Comparison of ENCODE assay signal across 8 mouse cellular contexts in the genomic region with DNA sequence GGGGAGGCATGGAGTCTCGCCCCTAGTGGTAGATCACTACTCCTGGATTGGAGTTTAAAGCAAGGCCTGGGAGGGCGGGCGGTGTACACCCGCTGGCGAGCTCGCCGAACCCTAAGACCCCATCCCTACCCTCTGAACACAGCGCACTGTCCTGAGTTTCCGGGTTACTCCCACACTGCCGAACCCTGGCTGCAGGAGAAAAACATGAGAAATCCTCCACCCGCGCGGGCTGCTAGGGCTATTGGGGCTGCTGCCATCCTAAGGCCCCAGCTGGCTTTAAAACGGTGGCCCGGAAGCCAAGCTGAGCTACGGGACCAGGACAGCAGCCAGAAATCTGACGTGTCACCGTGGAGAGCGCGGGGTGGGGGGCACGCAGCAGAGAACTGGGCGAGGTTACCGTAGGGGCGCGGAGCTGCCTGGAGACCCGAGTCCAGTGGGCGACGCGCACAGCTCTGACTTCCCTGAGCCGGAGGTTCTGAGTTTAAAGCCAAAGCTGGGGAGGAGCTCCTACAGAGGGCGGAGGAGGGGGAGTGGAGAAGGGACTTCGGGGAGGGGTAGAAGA. TPM values are rescaled to one million over a fixed set of nuclear protein-coding genes. Genes with fewer than 3 reads are reported as not detected.
DNase-seq lines count a peak whose midpoint lies in the region; ATAC-seq and TF ChIP-seq lines count a peak whose summit lies in the region.

A gene (minus strand): TSS at position 546 of the 562 bp plus-strand sequence.

- peak; percentile 25 for TF ChIP-seq CTCF in cerebellum, adult 2 months (IDR thresholded peaks at IDR 0.05; ENCODE audit: borderline replicate concordance, insufficient read depth, low read depth, low read length)

- H3K27me3 ChIP-seq in cerebellum, adult 2 months (ENCODE audit: control insufficient read depth, insufficient read depth, low read length): no peaks in the 10 kb centered on the region
- no peaks in the 10 kb centered on the region for H3K27me3 ChIP-seq in liver, embryonic 16.5 days (ENCODE audit: control insufficient read depth, insufficient read depth, low read depth, low read length)
- no peaks in the 10 kb centered on the region for H3K27me3 ChIP-seq in neural tube, embryonic 11.5 days (ENCODE audit: control insufficient read depth, insufficient read depth, low read length)

- peak; percentile 75 for ATAC-seq in liver, embryonic 16.5 days (ENCODE audit: low read depth)
- peak; percentile 88 for ATAC-seq in neural tube, embryonic 11.5 days (ENCODE audit: insufficient read depth, low FRiP score, low TSS enrichment)

- intact Hi-C loops in heart, postnatal 25 days (cut with DNase I): no loop called here

- H3K9me3 ChIP-seq in ES-E14 (ENCODE audit: control insufficient read depth, insufficient read depth, low read depth, low read length): no peaks in the 10 kb centered on the region
- H3K9me3 ChIP-seq in liver, embryonic 16.5 days (replicated peaks; ENCODE audit: control insufficient read depth, low read length): no peaks in the 10 kb centered on the region
- no peaks in the 10 kb centered on the region for H3K9me3 ChIP-seq in neural tube, embryonic 11.5 days (ENCODE audit: control insufficient read depth, low read length)

- peak; percentile 33 for DNase-seq in ES-E14 (ENCODE audit: low read depth, low spot score)
- DNase-seq in cerebellum, adult 2 months: peak; percentile 82 to 87
- DNase-seq in forelimb bud, embryonic 11.5 days (ENCODE audit: low read depth, low spot score): peak; percentile 43
- DNase-seq in heart, postnatal 25 days (ENCODE audit: low spot score): peak; percentile 67
- DNase-seq in large intestine, adult 2 months (ENCODE audit: low read depth, low spot score): no peak
- peak; percentile 73 for DNase-seq in neural tube, embryonic 11.5 days (ENCODE audit: low spot score)
- peak; percentile 53 for DNase-seq in testis, postnatal 14 days (ENCODE audit: low spot score)

- H3K4me1 ChIP-seq in ES-E14 (ENCODE audit: control insufficient read depth in 2 of 2, insufficient read depth in 2 of 2, low read length in 2 of 2, poor library complexity in 1 of 2): no peaks in the 10 kb centered on the region
- H3K4me1 ChIP-seq in cerebellum, adult 2 months (ENCODE audit: control insufficient read depth, insufficient read depth, low read length): peaks cover 5% of the 10 kb centered on the region; the same call in 1 of the 2 replicates
- peaks cover 9% of the 10 kb centered on the region for H3K4me1 ChIP-seq in liver, embryonic 16.5 days (ENCODE audit: control insufficient read depth, low read depth, low read length)
- H3K4me1 ChIP-seq in neural tube, embryonic 11.5 days (ENCODE audit: control insufficient read depth, insufficient read depth, low read length): no peaks in the 10 kb centered on the region

- H3K27ac ChIP-seq in ES-E14 (ENCODE audit: insufficient read depth, low read depth, low read length, poor library complexity, severe bottlenecking): no peak within 1 kb of the TSS
- peak within 1 kb of the TSS; percentile 89 for H3K27ac ChIP-seq in cerebellum, adult 2 months (ENCODE audit: insufficient read depth, low read length)
- H3K27ac ChIP-seq in liver, embryonic 16.5 days (ENCODE audit: low read length): peak within 1 kb of the TSS; percentile 65
- H3K27ac ChIP-seq in neural tube, embryonic 11.5 days (ENCODE audit: low read depth, low read length): no peak within 1 kb of the TSS

- peak within 1 kb of the TSS; percentile 70 for H3K4me2 ChIP-seq in liver, embryonic 16.5 days (ENCODE audit: low read depth, low read length)
- peak within 1 kb of the TSS; percentile 85 for H3K4me2 ChIP-seq in neural tube, embryonic 11.5 days (ENCODE audit: low read depth)

- in situ Hi-C loops in ES-E14 (cut with MboI; ENCODE audit: low sequenced_read_pairs in 2 of 2, unreplicated experiment in 2 of 2): no loop called here

- peak within 1 kb of the TSS; percentile 60 for H3K9ac ChIP-seq in ES-E14 (ENCODE audit: insufficient read depth, low read depth, low read length, poor library complexity, severe bottlenecking)
- H3K9ac ChIP-seq in liver, embryonic 16.5 days (ENCODE audit: low read depth, low read length): peak within 1 kb of the TSS; percentile 62
- H3K9ac ChIP-seq in neural tube, embryonic 11.5 days (ENCODE audit: low read length): peak within 1 kb of the TSS; percentile 75

- WGBS in cerebellum, adult 2 months: under 1% methylated on average over 32 of the region's 32 CpGs
- under 1% methylated on average over 32 of the region's 32 CpGs for WGBS in large intestine, adult 2 months
- WGBS in liver, embryonic 16.5 days (ENCODE audit: insufficient replicate concordance): under 1% methylated on average over 32 of the region's 32 CpGs
- WGBS in neural tube, embryonic 11.5 days: 0% methylated on average over 32 of the region's 32 CpGs

- peak within 1 kb of the TSS; percentile 63 to 71 for H3K4me3 ChIP-seq in ES-E14 (ENCODE audit: insufficient read depth in 1 of 2, low read depth in 1 of 2, low read length in 2 of 2, poor library complexity in 1 of 2, severe bottlenecking in 1 of 2)
- peak within 1 kb of the TSS; percentile 98 for H3K4me3 ChIP-seq in cerebellum, adult 2 months (replicated peaks; ENCODE audit: insufficient read depth, low read depth, low read length)
- peak within 1 kb of the TSS; percentile 58 for H3K4me3 ChIP-seq in liver, embryonic 16.5 days (ENCODE audit: low read depth, low read length)
- peak within 1 kb of the TSS; percentile 57 for H3K4me3 ChIP-seq in neural tube, embryonic 11.5 days (ENCODE audit: low read depth, low read length)

- no peaks in the 10 kb centered on the region for H3K36me3 ChIP-seq in ES-E14 (ENCODE audit: control insufficient read depth, insufficient read depth, low read length, poor library complexity, severe bottlenecking)
- H3K36me3 ChIP-seq in liver, embryonic 16.5 days (ENCODE audit: control insufficient read depth, insufficient read depth): no peaks in the 10 kb centered on the region
- no peaks in the 10 kb centered on the region for H3K36me3 ChIP-seq in neural tube, embryonic 11.5 days (ENCODE audit: control insufficient read depth, insufficient read depth, low read length)

- peak; percentile 44; the same call in 1 of the 2 replicates for TF ChIP-seq POLR2A in cerebellum, adult 2 months (IDR thresholded peaks at IDR 0.05; ENCODE audit: borderline replicate concordance, insufficient read depth, low read length)

TF ChIP-seq in ES-E14, 5 proteins besides CTCF, POLR2A, EP300 and RAD21:
- TF ChIP-seq ZC3H11A (IDR thresholded peaks at IDR 0.05; ENCODE audit: borderline replicate concordance, low read depth, low read length) (no peak), MAFK (IDR thresholded peaks at IDR 0.05; ENCODE audit: insufficient read depth, low read depth, low read length) (no peak), ZNF384 (IDR thresholded peaks at IDR 0.05; ENCODE audit: low read depth, low read length) (no peak), CHD2 (IDR thresholded peaks at IDR 0.05; ENCODE audit: low read depth, low read length) (no peak), HCFC1 (IDR thresholded peaks at IDR 0.05; ENCODE audit: borderline replicate concordance, insufficient read depth, low read length) (no peak)

RNA-seq across cellular contexts. Expression of the gene that starts here (rescaled TPM):
- 4.5 and 5.2 TPM in 2 replicates for total RNA-seq in ES-E14 (2012; rRNA removed)
- 6.5 and 6.6 TPM in 2 replicates for polyA plus RNA-seq in cerebellum, adult 2 months (2012; rRNA removed)
- 1 to 10 TPM; 4.2 to 4.9 TPM for total RNA-seq in heart, postnatal 25 days (2021)
- polyA plus RNA-seq in large intestine, adult 2 months (2012; rRNA removed): 18.5 and 25.5 TPM in 2 replicates
- polyA plus RNA-seq in liver, embryonic 16.5 days (2015; fragmentation: Nextera tagmentation; extraction: Ambion mirVana): 18.9 and 20.3 TPM in 2 replicates
- polyA plus RNA-seq in neural tube, embryonic 11.5 days (2014; fragmentation: Nextera tagmentation; extraction: Ambion mirVana): 6.3 and 6.5 TPM in 2 replicates

Comparison
In these comparisons a context has a peak if more than half of its experiments do, and no peak if none do; other contexts are left out.
1. H3K27ac ChIP-seq: peak in cerebellum, adult 2 months (single experiment) and liver, embryonic 16.5 days (single experiment); none in ES-E14 (single experiment) and neural tube, embryonic 11.5 days (single experiment).
2. Peak in every context shown above with its lines, with median percentiles within 50 percentile points of each other: H3K4me3 ChIP-seq and H3K9ac ChIP-seq.